Mouse (Mus musculus): ENCODE measurements around the gene Hoxb5. TPM values are rescaled to one million over a fixed set of nuclear protein-coding genes. Genes with fewer than 3 reads are reported as not detected.

The Hoxb5 gene
- total RNA-seq, 2 experiments from 2014 or later = not detected

DNA sequence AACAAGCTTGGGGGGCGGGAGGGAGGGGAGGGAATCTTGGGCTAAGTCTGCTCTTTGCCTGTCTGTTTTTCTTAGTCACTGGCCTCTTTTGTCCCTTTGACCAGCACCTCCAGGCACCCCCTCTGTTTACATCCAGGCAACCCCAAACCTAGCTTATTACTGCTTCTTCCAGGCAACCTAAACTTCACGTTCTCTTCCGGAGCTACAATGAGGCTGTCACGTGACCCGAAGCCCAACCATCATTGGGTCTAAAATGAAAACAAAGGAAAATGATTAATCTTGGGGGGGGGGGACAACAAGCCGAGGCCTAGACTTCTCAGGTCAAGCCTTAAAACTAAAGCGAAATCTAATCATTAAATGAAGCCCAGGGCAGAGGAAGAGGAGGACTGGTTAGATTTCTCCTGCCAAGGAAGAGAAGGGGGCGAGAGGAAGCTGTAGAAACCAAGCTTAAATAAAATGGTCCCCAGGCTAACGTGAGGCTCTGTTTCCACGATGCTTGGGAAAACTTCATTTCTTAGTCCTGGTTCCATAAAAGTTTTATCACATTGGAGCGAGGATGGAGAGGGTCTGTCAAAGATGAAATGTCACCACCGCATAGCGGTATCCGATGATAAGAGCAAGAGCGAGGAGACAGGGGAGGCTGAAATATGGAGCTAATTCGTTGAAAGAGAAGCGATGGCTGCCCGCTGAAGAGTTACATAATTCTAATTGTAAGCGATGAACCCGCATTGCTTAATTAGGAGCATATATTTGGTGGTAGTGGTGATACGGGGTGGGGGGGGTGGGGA lies 45.2 kb downstream of the Hoxb5 start:
- intact Hi-C loops (cut with DNase I) = no loop called here
- DNase-seq = no peak

- intact Hi-C loops (cut with DNase I) = no loop called here
- no peak for DNase-seq
These were observed 45.9 kb downstream of the Hoxb5 start for GRCm38 (mm10) chr11:96348988-96349387.

- intact Hi-C loops (cut with DNase I) = no loop called here
- no peak for DNase-seq
These were observed 46.6 kb downstream of the Hoxb5 start for GRCm38 (mm10) chr11:96349491-96350340.

GRCm38 (mm10) chr11:96350341-96350624 lies 47.1 kb downstream of the Hoxb5 start, which contains the start of gene Hoxb2:
TSS of gene Hoxb2 (plus strand) at chr11:96350525.
- intact Hi-C loops (cut with DNase I) = no loop called here
- DNase-seq = no peak

- intact Hi-C loops (cut with DNase I) = no loop called here
- DNase-seq = no peak
These were observed 47.7 kb downstream of the Hoxb5 start for GRCm38 (mm10) chr11:96350791-96351190.

- intact Hi-C loops (cut with DNase I) = no loop called here
- no peak for DNase-seq
These were observed 48.2 kb downstream of the Hoxb5 start for GRCm38 (mm10) chr11:96351312-96351711.

DNA sequence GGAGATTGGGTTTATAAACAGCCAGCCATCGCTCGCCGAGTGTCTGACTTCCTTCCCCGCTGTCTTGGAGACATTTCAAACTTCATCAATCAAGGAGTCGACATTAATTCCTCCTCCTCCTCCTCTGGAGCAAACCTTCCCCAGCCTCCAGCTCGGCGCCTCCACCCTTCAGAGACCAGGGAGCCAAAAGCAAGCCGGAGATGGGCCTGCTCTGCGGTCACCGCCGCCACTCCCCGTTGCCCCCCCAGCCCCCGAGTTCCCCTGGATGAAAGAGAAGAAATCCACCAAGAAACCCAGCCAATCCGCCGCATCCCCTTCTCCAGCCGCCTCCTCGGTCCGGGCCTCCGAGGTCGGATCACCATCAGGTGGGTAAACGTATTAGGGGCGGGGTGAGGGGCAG lies 48.7 kb downstream of the Hoxb5 start:
- no peak for DNase-seq
- intact Hi-C loops (cut with DNase I) = no loop called here

- intact Hi-C loops (cut with DNase I) = no loop called here
- DNase-seq = no peak
These were observed 49.8 kb downstream of the Hoxb5 start for GRCm38 (mm10) chr11:96352691-96353521.

GRCm38 (mm10) chr11:96353522-96353841 lies 50.3 kb downstream of the Hoxb5 start:
- intact Hi-C loops (cut with DNase I) = no loop called here
- no peak for DNase-seq

DNA sequence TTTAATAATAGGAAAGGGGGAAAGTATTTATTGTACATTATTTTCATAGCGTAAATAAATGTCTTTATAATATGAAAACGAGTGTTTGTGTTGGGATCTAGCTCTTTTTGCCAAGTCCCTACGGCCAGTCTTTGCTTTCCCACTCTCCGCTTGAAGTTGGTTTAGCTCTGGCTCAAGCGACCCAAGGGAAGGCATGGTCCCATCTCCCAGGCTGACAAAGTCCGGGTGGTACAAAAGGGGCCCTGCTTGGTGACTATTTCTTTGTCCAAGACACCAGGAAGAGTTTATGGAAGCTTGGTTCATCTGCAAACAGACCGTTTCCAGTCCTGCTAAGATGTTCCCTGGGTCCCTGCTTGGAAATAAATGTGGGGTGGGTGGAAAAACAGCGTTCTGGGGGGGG lies 50.8 kb downstream of the Hoxb5 start:
- DNase-seq = no peak
- intact Hi-C loops (cut with DNase I) = no loop called here

DNA sequence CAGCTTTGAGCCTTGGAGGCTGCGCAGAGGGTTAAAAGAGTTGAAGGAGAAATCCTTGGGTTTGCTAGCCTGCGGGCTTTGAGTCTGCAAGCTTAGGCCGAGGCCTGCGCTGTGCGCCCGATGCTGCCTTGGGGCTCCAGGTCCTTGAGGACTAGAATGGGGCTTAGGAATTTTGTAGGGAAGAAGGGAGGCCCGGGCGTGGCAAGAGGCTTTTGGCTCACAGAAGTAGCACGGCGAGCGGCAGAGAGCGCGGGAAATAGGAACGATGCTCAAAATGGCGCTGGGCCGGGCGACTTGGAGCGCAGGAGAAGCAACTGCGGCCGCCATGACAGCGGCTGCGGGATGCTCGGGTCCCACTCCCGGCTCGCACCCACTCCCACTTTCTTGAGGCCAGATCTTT lies 51.2 kb downstream of the Hoxb5 start:
- intact Hi-C loops (cut with DNase I) = no loop called here
- no peak for DNase-seq

GRCm38 (mm10) chr11:96354801-96355311 lies 51.7 kb downstream of the Hoxb5 start:
- intact Hi-C loops (cut with DNase I) = no loop called here

More at GRCm38 (mm10) chr11:96354801-96355311, 51.7 kb downstream of the Hoxb5 start:
- no peak for DNase-seq

Small RNAs within 50 kb of the gene (microRNA-seq; reads per million reads assigned to microRNA genes)
- 7.5 reads per million, percentile 19 among the genes with 10 or more reads in this experiment for gene Mir10a
- not detected for gene Mir196a-1

Other genes with a start within 250 kb of the Hoxb5 start
- gene Ube2z, start 237.9 kb upstream of the Hoxb5 start, total RNA-seq (2021) = 10 to 100 TPM; 68.1 to 72.8 TPM
- 100 to 1,000 TPM; 349 to 390 TPM for gene Atp5g1, start 227.7 kb upstream of the Hoxb5 start, total RNA-seq (2021)
- gene Calcoco2, start 191.4 kb upstream of the Hoxb5 start, total RNA-seq (2021) = not detected
- under 1 TPM; 0.28 to 0.32 TPM for gene Ttll6, start 169.6 kb upstream of the Hoxb5 start, total RNA-seq (2021)
- not detected for gene Hoxb13, start 109.0 kb upstream of the Hoxb5 start, total RNA-seq (2021)
- not detected for gene Hoxb9, start 31.9 kb upstream of the Hoxb5 start, total RNA-seq (2021)
- not detected for gene Hoxb8, start 21.4 kb upstream of the Hoxb5 start, total RNA-seq (2021)
- not detected for gene Hoxb7, start 16.7 kb upstream of the Hoxb5 start, total RNA-seq (2021)
- not detected for gene Hoxb6, start 10.9 kb upstream of the Hoxb5 start, total RNA-seq (2021)
- not detected for gene Hoxb4, start 14.9 kb downstream of the Hoxb5 start, total RNA-seq (2021)
- gene Hoxb3, start 20.0 kb downstream of the Hoxb5 start, total RNA-seq (2021) = not detected
- not detected for gene Hoxb2, start 47.2 kb downstream of the Hoxb5 start, total RNA-seq (2021)
- gene Hoxb1, start 62.4 kb downstream of the Hoxb5 start, total RNA-seq (2021) = not detected
- 1 to 10 TPM; 1.1 to 1.3 TPM for gene Skap1, start 161.3 kb downstream of the Hoxb5 start, total RNA-seq (2021)